Mouse (Mus musculus) heart, postnatal 0 days (tissue): ENCODE results near the gene Ift80.

Source experiments
- CTCF ChIP-seq: IDR thresholded peaks from 2 replicates; pipeline ENCODE4 v1.5.1; 2016; ENCODE audit warnings: antibody characterized with exemption, control low read depth, low read depth
- EP300 ChIP-seq: IDR thresholded peaks from 2 replicates; pipeline ENCODE4 v1.6.1; 2016; ENCODE audit warnings: antibody characterized with exemption, low read depth

GRCm38 (mm10) chr3:69006246-69006760, 1.9 kb upstream of the Ift80 start:
- TF ChIP-seq CTCF (no peak), EP300 (no peak)
